Mouse (Mus musculus) liver, adult 10 weeks (tissue): ENCODE results near the gene Cyp26c1. TPM values are rescaled to one million over a fixed set of nuclear protein-coding genes. Genes with fewer than 3 reads are reported as not detected.

ENCODE experiments used
- polyA plus RNA-seq: library from polyadenylated mRNA; stranded (reverse); fragments of 350-450 nt; fragmentation: Illumina TruSeq; extraction: RNeasy Lipid Tissue Mini Kit (QIAGEN cat#74804); gene quantifications from one replicate; pipeline ENCODE4 v1.2.3, GENCODE M21; 2014; ENCODE audit warnings: low read depth, low replicate concordance

Cyp26c1 gene
- polyA plus RNA-seq: not detected

GRCm38 (mm10) chr19:37685281-37685680 lies at the start of gene Cyp26c1:
Gene Cyp26c1, plus strand, starts transcription at chr19:37685581.

GRCm38 (mm10) chr19:37697651-37698272 lies 12.4 kb downstream of the Cyp26c1 start, which contains the start of gene Cyp26a1:
Gene Cyp26a1, plus strand, starts transcription at chr19:37697798.

Other genes starting within 250 kb of the Cyp26c1 start
- 27.9 TPM for gene Exoc6, start 135.2 kb upstream of the Cyp26c1 start, polyA plus RNA-seq
- gene Cyp26a1, start 12.2 kb downstream of the Cyp26c1 start, polyA plus RNA-seq: 55.8 TPM